Mouse (Mus musculus) brain, embryonic 14.5 days (tissue): ENCODE data around the gene Galntl6.
"Not testable (repeated sequence)": the region's sequence is repeated elsewhere in the genome, so short reads cannot be mapped to it uniquely, and the experiment has no call there.

Source experiments
- CTCF ChIP-seq: fragments of 200-500 bp; IDR thresholded peaks from 2 replicates; pipeline ENCODE4 v1.5.1; 2012; ENCODE audit warnings: inconsistent platforms, mild to moderate bottlenecking, moderate library complexity, borderline replicate concordance; ENCODE audit not compliant: insufficient read depth, insufficient read length; ENCODE audit errors: extremely low read depth
- POLR2A ChIP-seq: fragments of 200-500 bp; IDR thresholded peaks from 2 replicates; pipeline ENCODE4 v1.6.1; 2012; ENCODE audit warnings: mild to moderate bottlenecking, inconsistent platforms, borderline replicate concordance; ENCODE audit not compliant: poor library complexity, insufficient read depth, insufficient read length, severe bottlenecking; ENCODE audit errors: extremely low read depth

DNA sequence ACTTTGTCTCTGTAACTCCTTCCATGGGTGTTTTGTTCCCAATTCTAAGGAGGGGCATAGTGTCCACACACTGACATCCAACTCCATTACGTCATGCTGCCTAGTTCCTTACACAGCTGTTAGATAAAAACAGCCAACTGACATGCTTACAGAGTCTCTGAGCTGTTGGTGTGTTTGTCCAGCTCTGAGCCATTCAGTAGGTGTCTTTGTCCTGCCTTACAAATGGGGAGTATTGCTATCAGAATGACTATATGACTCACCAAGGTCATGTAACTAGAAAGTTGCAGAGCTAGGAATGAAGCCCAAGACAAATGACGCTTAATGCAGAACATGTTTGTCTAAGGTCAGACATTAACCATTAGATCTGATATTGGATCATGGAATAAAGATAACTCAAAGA lies 449.1 kb downstream of the Galntl6 start:
- TF ChIP-seq CTCF, POLR2A: not testable (repeated sequence)
